Mouse (Mus musculus): Measurements from ENCODE around the gene Tssc4. TPM values are rescaled to one million over a fixed set of nuclear protein-coding genes. Genes with fewer than 3 reads are reported as not detected.

Tssc4 gene
- polyA plus RNA-seq, 1 experiment from 2014 or later = 24.1 TPM

DNA sequence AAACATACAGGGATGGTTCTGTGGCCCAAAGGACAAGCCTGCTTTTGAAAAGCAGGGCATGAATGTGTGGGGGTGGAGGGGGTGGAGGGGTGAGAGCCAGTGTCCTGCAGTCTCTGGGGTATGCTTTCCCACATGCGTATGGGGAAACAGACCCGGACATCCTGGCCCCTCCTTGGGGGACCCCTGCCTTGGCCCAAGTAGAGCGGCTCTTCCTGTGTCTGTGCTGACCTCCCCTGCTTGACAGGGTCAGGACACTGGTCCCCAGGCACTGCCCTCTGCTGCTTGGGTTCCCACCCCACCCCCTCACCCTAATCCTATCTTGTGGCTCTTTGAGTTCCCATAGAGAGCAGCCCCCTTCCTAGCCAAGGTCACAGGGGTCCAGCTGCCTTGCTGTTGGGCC lies 40.6 kb downstream of the Tssc4 start:
- DNase-seq (no peak), ATAC-seq (no peak)
- WGBS (ENCODE audit: insufficient replicate concordance) = 8% methylated on average over 2 of the region's 3 CpGs
- peaks cover 9% of the 10 kb centered on the region; the same call in 1 of the 2 replicates for H3K4me1 ChIP-seq (ENCODE audit: insufficient read depth)
- H3K36me3 ChIP-seq (replicated peaks; ENCODE audit: insufficient read depth, low read length) = no peaks in the 10 kb centered on the region
- no peak overlapping the region for H3K9ac ChIP-seq (replicated peaks)
- no peak overlapping the region for H3K4me2 ChIP-seq (ENCODE audit: low read depth, low read length)
- no peak for TF ChIP-seq CTCF (IDR thresholded peaks at IDR 0.05; ENCODE audit: low read depth)
- TF ChIP-seq EP300 (IDR thresholded peaks at IDR 0.05; ENCODE audit: low read depth) = no peak
- H3K27me3 ChIP-seq (ENCODE audit: insufficient read depth, low read length) = peaks cover 45% of the 10 kb centered on the region
- H3K4me3 ChIP-seq (ENCODE audit: low read depth, low read length) = no peak overlapping the region
- no peaks in the 10 kb centered on the region for H3K9me3 ChIP-seq (ENCODE audit: low read length)
- H3K27ac ChIP-seq (ENCODE audit: low read depth) = no peak overlapping the region

DNA sequence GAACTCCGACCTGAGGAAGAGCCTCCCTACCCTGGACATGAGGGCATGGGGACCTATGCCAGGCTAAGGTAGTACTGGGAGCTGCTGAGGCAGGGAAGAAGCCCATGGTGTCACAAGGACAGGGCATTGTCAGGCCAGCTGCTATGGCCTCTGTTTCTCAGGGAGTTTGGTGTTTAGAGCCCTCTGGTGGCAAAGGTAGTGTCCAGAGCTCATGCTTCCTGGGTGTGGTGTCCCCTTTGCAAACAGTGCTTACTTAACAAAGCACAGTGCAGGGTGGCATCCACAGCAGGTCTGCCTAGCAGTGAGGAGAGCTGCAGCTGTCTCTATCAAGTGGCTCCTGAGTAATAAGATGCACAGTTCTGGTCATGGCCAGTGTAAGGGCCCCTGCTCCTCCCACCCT lies 41.8 kb downstream of the Tssc4 start:
- Histone ChIP-seq H3K9ac (replicated peaks) (no peak overlapping the region), H3K27me3 (ENCODE audit: insufficient read depth, low read length) (peaks cover 38% of the 10 kb centered on the region), H3K27ac (ENCODE audit: low read depth) (no peak overlapping the region), H3K4me1 (ENCODE audit: insufficient read depth) (peaks cover 9% of the 10 kb centered on the region; the same call in 1 of the 2 replicates), H3K4me3 (ENCODE audit: low read depth, low read length) (no peak overlapping the region), H3K4me2 (ENCODE audit: low read depth, low read length) (no peak overlapping the region), H3K36me3 (replicated peaks; ENCODE audit: insufficient read depth, low read length) (no peaks in the 10 kb centered on the region), H3K9me3 (ENCODE audit: low read length) (peaks cover 2% of the 10 kb centered on the region; the same call in 1 of the 2 replicates)
- TF ChIP-seq EP300 (IDR thresholded peaks at IDR 0.05; ENCODE audit: low read depth) (no peak), CTCF (IDR thresholded peaks at IDR 0.05; ENCODE audit: low read depth) (peak; percentile 36; the same call in 1 of the 2 replicates)
- DNase-seq = no peak
- WGBS (ENCODE audit: insufficient replicate concordance) = 44% methylated on average over 1 of the region's 1 CpGs
- no peak for ATAC-seq

DNA sequence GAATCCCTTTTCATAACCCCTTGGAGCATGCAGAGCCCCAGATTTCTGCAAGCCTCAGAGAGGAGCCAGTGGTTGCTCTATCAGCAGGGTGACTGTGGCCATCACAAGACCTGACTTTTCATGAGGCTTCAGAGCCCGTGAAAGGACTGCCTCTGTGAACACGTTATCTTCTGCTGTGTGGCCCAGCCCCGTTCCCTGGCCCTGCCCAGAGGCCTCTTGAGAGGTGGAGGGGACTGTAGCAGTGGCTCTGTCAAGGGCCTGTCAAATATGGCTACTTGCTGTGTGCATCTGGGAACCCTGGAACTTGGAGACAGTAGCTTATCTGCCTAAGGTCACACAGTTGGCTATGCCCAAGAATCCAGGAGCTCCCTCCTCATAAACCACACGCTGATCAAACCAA lies 42.7 kb downstream of the Tssc4 start:
- Histone ChIP-seq H3K27me3 (ENCODE audit: insufficient read depth, low read length) (peaks cover 29% of the 10 kb centered on the region), H3K27ac (ENCODE audit: low read depth) (no peak overlapping the region), H3K9me3 (ENCODE audit: low read length) (peaks cover 2% of the 10 kb centered on the region; the same call in 1 of the 2 replicates), H3K4me1 (ENCODE audit: insufficient read depth) (peaks cover 7% of the 10 kb centered on the region; the same call in 1 of the 2 replicates), H3K9ac (replicated peaks) (no peak overlapping the region), H3K36me3 (replicated peaks; ENCODE audit: insufficient read depth, low read length) (no peaks in the 10 kb centered on the region), H3K4me3 (ENCODE audit: low read depth, low read length) (no peak overlapping the region), H3K4me2 (ENCODE audit: low read depth, low read length) (no peak overlapping the region)
- 49% methylated on average over 4 of the region's 4 CpGs for WGBS (ENCODE audit: insufficient replicate concordance)
- DNase-seq (no peak), ATAC-seq (no peak)
- TF ChIP-seq CTCF (IDR thresholded peaks at IDR 0.05; ENCODE audit: low read depth) = no peak
- TF ChIP-seq EP300 (IDR thresholded peaks at IDR 0.05; ENCODE audit: low read depth) = no peak

DNA sequence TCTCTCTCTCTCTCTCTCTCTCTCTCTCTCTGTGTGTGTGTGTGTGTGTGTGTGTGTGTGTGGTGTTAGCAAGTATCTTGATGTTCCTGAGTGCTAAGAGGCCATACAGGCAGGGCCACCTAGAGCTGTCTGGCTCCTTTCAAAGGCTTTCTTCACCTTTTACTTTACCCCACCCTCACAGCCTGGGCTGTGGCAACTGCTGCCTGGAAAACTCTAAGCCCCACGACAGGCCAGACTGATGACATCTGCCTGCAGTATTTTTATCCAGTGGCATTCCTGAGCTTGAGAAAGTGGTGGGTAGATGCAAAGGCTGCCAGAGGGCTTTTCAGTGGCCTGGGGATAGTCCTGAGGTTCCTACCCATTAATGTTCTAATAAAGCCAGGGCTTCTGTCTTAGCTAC lies 43.3 kb downstream of the Tssc4 start:
- peaks cover 2% of the 10 kb centered on the region; the same call in 1 of the 2 replicates for H3K9me3 ChIP-seq (ENCODE audit: low read length)
- peaks cover 22% of the 10 kb centered on the region for H3K27me3 ChIP-seq (ENCODE audit: insufficient read depth, low read length)
- no peaks in the 10 kb centered on the region for H3K36me3 ChIP-seq (replicated peaks; ENCODE audit: insufficient read depth, low read length)
- DNase-seq (no peak), ATAC-seq (no peak)
- whole genome bisulfite sequencing (ENCODE audit: insufficient replicate concordance) = 59% methylated on average over 1 of the region's 1 CpGs
- TF ChIP-seq CTCF (IDR thresholded peaks at IDR 0.05; ENCODE audit: low read depth) = no peak
- TF ChIP-seq EP300 (IDR thresholded peaks at IDR 0.05; ENCODE audit: low read depth) = no peak
- H3K27ac ChIP-seq (ENCODE audit: low read depth) = no peak overlapping the region
- H3K4me1 ChIP-seq (ENCODE audit: insufficient read depth) = peaks cover under 1% of the 10 kb centered on the region; the same call in 1 of the 2 replicates
- no peak overlapping the region for H3K9ac ChIP-seq (replicated peaks)
- H3K4me3 ChIP-seq (ENCODE audit: low read depth, low read length) = no peak overlapping the region
- H3K4me2 ChIP-seq (ENCODE audit: low read depth, low read length) = no peak overlapping the region

DNA sequence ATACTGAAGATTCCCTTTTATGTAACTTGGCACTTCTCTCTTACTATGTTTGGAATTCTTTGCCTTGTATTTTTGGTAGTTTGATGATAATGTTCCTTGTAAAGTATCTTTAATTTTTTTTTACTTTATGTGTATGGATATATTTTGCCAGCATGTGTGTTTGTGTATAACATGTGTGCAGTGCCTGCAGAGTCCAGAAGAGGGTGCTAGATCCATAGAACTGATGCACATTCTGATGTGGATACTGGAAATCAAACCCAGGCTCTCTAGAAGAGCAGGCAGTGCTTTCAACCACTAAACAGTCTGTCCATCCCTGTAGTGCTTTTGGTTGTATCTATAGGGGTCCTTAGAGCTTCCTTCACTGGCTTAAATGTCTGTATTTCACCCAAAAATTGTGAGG lies 45.7 kb downstream of the Tssc4 start:
- Histone ChIP-seq H3K36me3 (replicated peaks; ENCODE audit: insufficient read depth, low read length) (no peaks in the 10 kb centered on the region), H3K27me3 (ENCODE audit: insufficient read depth, low read length) (peaks cover 1% of the 10 kb centered on the region; the same call in 1 of the 2 replicates), H3K9me3 (ENCODE audit: low read length) (peaks cover 2% of the 10 kb centered on the region; the same call in 1 of the 2 replicates), H3K4me3 (ENCODE audit: low read depth, low read length) (no peak overlapping the region), H3K4me2 (ENCODE audit: low read depth, low read length) (no peak overlapping the region), H3K9ac (replicated peaks) (no peak overlapping the region), H3K4me1 (ENCODE audit: insufficient read depth) (no peaks in the 10 kb centered on the region), H3K27ac (ENCODE audit: low read depth) (no peak overlapping the region)
- ATAC-seq (no peak), DNase-seq (no peak)
- TF ChIP-seq CTCF (IDR thresholded peaks at IDR 0.05; ENCODE audit: low read depth) (peak; percentile 30; the same call in 1 of the 2 replicates), EP300 (IDR thresholded peaks at IDR 0.05; ENCODE audit: low read depth) (no peak)

DNA sequence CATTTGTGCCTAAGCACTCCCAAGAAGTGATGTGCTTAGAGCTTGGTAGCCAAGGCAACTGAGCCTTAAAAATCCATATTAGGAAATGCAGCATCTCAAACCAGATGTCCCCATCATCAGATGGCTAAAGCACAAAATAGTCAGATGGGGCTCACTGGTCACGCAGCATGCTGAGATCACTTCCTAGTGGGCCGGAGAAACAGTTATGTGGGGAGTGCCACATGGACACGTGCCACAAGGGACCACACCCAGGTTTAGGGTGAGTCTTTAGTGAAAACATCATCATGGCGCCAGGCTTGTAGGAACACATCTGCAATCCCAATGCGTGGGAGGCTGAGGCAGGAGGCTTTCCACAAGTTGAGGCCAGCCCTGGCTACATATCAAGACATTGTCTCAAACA lies 47.5 kb downstream of the Tssc4 start:
- Histone ChIP-seq H3K27me3 (ENCODE audit: insufficient read depth, low read length) (no peaks in the 10 kb centered on the region), H3K4me2 (ENCODE audit: low read depth, low read length) (no peak overlapping the region), H3K36me3 (replicated peaks; ENCODE audit: insufficient read depth, low read length) (no peaks in the 10 kb centered on the region), H3K4me1 (ENCODE audit: insufficient read depth) (0 out of 2 replicates have a peak, but pooled peaks cover 4% of the 10 kb centered on the region), H3K9ac (replicated peaks) (no peak overlapping the region), H3K4me3 (ENCODE audit: low read depth, low read length) (no peak overlapping the region), H3K9me3 (ENCODE audit: low read length) (peaks cover 2% of the 10 kb centered on the region; the same call in 1 of the 2 replicates), H3K27ac (ENCODE audit: low read depth) (no peak overlapping the region)
- DNase-seq (no peak), ATAC-seq (no peak)
- 75% methylated on average over 5 of the region's 5 CpGs for WGBS (ENCODE audit: insufficient replicate concordance)
- no peak for TF ChIP-seq CTCF (IDR thresholded peaks at IDR 0.05; ENCODE audit: low read depth)
- no peak for TF ChIP-seq EP300 (IDR thresholded peaks at IDR 0.05; ENCODE audit: low read depth)
